Mouse (Mus musculus): ENCODE measurements around the gene Hps1. TPM values are rescaled to one million over a fixed set of nuclear protein-coding genes. Genes with fewer than 3 reads are reported as not detected.
A peak's percentile ranks its signal among the peaks of the same experiment; 100 is the strongest.

Hps1 gene
- polyA plus RNA-seq, 1 experiment, result 33.2 TPM

DNA sequence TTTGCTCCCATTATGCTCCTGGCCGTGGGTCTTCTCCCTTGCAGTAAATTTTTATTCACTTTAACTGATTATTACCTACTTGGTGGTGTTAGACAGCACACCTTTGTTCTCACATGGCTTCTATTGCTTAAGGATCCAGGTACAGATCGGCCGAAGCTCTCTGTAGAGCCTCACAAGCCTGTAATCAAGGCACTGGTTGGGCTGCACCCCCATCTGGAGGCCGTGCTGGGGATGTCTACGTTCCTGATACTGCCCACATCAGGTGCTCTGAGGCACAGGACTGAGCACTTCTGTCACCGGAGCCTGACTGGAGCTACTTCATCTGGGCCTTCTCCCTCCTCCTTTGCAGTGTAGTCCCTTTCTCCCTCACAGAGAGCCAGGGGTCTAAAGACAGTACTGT, 56.5 kb downstream of the Hps1 start:
- DNase-seq (ENCODE audit: extremely low spot score in 1 of 2, low spot score in 1 of 2), result no peak

DNA sequence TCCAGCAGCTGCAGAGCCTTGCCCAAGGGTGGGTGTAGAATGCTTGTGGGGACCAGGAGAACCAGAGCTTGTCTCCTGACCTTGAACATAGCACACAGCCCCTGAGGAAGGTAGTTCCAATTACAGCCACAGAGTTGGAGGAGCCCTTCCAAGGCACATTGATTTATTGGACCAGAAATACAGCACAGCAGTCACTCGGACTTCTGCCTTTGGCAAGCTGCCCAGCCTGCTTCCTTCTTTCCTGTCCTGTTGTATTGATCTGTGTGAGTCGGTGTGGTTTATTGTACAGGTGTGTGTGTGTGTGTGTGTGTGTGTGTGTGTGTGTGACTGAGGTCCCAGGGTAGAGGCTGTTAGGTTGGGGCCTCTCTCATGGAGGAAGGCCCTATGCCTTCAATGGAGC, 57.3 kb downstream of the Hps1 start:
- no peak for DNase-seq (ENCODE audit: extremely low spot score in 1 of 2, low spot score in 1 of 2)

DNA sequence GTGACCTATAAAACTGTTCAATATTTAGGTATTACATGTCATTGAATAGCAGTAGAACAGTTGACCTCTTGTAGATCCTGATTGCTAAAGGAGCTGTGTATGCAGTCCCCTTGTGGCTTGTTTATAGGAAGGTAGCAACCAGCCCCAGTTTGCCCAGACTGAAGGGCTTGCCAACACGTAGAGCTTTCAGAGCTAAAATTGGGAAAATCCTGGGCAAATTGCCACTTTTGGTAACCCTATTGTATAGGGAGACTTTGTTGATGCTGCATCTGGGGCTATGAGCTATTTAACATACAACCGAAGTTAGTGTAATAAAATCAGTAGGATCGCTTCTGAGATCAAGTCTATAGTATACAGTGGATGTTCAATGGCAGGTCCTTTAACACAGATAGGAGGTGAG, 61.7 kb downstream of the Hps1 start:
- no peak for DNase-seq (ENCODE audit: extremely low spot score in 1 of 2, low spot score in 1 of 2)

DNA sequence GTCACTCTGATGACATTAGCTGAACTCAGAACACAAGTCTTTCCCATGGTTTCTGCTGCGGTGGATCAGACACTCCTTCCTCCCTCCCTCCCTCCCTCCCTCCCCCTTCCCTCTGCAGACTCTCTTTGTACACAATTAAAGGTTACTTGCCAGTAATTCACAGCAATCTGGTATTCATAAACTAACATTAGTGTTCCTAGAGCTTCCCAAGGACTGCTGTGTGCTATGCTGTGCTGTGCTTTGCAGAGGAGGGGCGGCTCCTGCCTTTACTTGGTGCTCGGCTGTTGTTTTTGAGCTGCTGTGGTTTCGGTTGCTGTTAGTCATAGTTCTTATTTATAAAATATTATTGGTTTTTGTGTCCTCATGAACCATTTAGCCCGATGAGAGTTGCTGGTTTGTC, 62.1 kb downstream of the Hps1 start:
- DNase-seq (ENCODE audit: extremely low spot score in 1 of 2, low spot score in 1 of 2), result no peak

DNA sequence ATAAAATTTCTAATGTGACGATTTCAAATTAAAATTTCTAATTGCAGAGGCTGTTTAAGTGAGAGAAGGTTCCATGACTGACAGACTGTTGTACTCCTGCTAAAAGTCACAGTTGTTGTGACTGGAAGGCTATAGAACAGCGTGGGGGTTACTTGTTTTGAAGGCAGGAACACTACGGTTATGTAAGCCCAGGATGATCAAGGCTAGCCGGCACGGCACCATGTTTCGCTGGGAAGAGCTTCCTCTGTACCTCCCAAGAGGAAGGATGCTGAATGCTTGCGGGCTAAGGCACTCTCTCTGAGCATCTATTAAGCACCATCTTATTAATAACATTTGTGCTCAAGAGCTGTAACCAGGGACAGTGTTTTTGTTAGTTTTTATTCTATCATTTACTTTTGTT, 63.3 kb downstream of the Hps1 start:
- DNase-seq (ENCODE audit: extremely low spot score in 1 of 2, low spot score in 1 of 2), result peak; percentile 37 to 45

DNA sequence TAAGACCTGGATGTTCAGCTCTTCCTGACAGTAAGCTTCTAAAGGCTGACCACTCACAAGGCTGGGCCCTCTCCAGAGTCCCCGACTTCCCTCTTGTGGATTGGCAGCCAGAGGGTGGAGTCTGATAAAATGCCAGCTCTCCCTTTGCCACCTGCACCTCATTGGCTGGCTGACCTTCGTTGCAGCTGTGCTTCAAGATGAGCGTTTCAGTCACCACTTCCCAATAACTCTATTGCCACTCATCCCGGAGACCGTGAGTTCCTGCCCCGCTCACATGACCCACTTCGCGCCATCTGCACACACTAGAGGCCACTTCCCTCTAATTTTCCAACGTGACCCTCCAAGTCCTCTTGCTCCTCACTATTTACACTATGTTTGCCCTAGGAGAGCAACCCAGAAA, 66.0 kb downstream of the Hps1 start:
- no peak for DNase-seq (ENCODE audit: extremely low spot score in 1 of 2, low spot score in 1 of 2)

Other genes starting within 250 kb of the Hps1 start
- 0.04 TPM in 2 replicates for gene Loxl4, start 167.2 kb downstream of the Hps1 start, polyA plus RNA-seq (2012; rRNA removed)
- 3.0 and 3.1 TPM in 2 replicates for gene Pyroxd2, start 27.2 kb downstream of the Hps1 start, polyA plus RNA-seq (2012; rRNA removed)

Data from frontal cortex, adult 2 months (tissue).